ENCODE assay signal across 8 mouse cellular contexts in the genomic region with DNA sequence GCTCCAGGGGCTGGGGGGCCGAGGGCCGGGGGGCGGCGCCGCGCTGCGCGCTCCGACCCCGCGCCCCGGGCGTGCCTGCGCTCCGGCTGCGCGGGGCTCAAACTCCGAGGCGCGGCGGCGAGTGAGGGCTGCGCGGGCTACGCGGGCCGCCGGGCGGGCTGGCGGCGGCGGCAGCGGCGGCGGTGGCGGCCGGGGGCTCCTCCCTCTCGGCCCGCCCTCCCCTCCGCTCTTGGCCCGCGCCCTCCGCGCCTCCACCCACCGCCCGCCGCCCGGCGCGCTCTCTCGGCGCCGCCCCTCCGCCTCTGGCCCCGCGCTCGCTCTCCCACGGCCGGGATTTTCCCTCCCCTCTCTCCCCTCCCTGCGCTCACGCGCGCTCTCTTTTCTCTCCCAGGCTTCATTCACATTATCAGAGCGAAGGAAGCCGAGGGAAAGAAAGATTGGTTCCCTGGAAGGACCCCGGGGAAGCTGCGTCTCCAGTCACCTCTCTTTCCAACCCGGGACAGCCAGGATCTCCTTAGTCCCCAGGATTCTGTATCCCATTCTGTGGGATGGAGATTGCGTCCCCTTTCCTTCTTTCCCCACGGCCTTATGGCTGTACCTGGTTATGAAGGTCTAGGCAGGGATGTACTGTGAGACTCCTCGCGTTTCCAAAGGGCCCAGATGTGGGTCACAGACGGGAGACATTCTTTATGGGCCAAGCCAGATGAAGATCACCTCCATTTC. TPM values are rescaled to one million over a fixed set of nuclear protein-coding genes. Genes with fewer than 3 reads are reported as not detected.
DNase-seq lines count a peak whose midpoint lies in the region; ATAC-seq lines count a peak whose summit lies in the region.

A gene (minus strand): TSS at position 11 of the 723 bp plus-strand sequence.

- no peaks in the 10 kb centered on the region for H3K9me3 ChIP-seq in heart, embryonic 13.5 days
- no peaks in the 10 kb centered on the region for H3K9me3 ChIP-seq in forebrain, embryonic 11.5 days (ENCODE audit: control insufficient read depth, low read length)

- H3K9ac ChIP-seq in heart, embryonic 13.5 days = peak within 1 kb of the TSS; percentile 77
- H3K9ac ChIP-seq in forebrain, embryonic 11.5 days (ENCODE audit: low read length) = peak within 1 kb of the TSS; percentile 86

- H3K27ac ChIP-seq in heart, embryonic 13.5 days (replicated peaks) = no peak within 1 kb of the TSS
- H3K27ac ChIP-seq in forebrain, embryonic 11.5 days (ENCODE audit: low read depth, low read length) = peak within 1 kb of the TSS; percentile 77

- H3K36me3 ChIP-seq in heart, embryonic 13.5 days = no peaks in the 10 kb centered on the region
- H3K36me3 ChIP-seq in forebrain, embryonic 11.5 days (ENCODE audit: control insufficient read depth, insufficient read depth, low read length) = no peaks in the 10 kb centered on the region; the same call in 1 of the 2 replicates

- intact Hi-C loops in heart, postnatal 25 days (cut with DNase I) = no loop called here

- H3K4me1 ChIP-seq in heart, embryonic 13.5 days = peaks cover 23% of the 10 kb centered on the region
- H3K4me1 ChIP-seq in forebrain, embryonic 11.5 days (replicated peaks; ENCODE audit: control insufficient read depth, insufficient read depth, low read length) = peaks cover 19% of the 10 kb centered on the region

- DNase-seq in heart, postnatal 25 days (ENCODE audit: low spot score) = no peak
- DNase-seq in ZHBTc4 (ENCODE audit: low read depth, low spot score) = peak; percentile 67
- DNase-seq in forebrain, embryonic 11.5 days (ENCODE audit: low spot score) = peak; percentile 82
- DNase-seq in kidney, postnatal 36 days = peak; percentile 19 to 47
- DNase-seq in lung, postnatal 4 days = peak; percentile 19 to 41
- peak; percentile 63 for DNase-seq in testis, postnatal 10 days (ENCODE audit: low spot score)
- DNase-seq in urinary bladder, postnatal 4 days (ENCODE audit: low spot score in 2 of 2) = no peak

- under 1% methylated on average over 16 of the region's 73 CpGs for WGBS in heart, embryonic 13.5 days
- under 1% methylated on average over 29 of the region's 73 CpGs for WGBS in forebrain, embryonic 11.5 days

- ATAC-seq in heart, embryonic 13.5 days (ENCODE audit: extremely low read depth, insufficient number of reproducible peaks, low FRiP score, low TSS enrichment) = no peak
- peak; percentile 56 for ATAC-seq in forebrain, embryonic 11.5 days (replicated peaks; ENCODE audit: low FRiP score)

- H3K4me3 ChIP-seq in heart, embryonic 13.5 days = peak within 1 kb of the TSS; percentile 59
- peak within 1 kb of the TSS; percentile 81 for H3K4me3 ChIP-seq in forebrain, embryonic 11.5 days (ENCODE audit: low read depth, low read length)

- peaks cover 100% of the 10 kb centered on the region for H3K27me3 ChIP-seq in heart, embryonic 13.5 days (replicated peaks)
- no peaks in the 10 kb centered on the region; the same call in 1 of the 2 replicates for H3K27me3 ChIP-seq in forebrain, embryonic 11.5 days (ENCODE audit: control insufficient read depth, insufficient read depth, low read length)

- peak within 1 kb of the TSS; percentile 93 for H3K4me2 ChIP-seq in heart, embryonic 13.5 days
- peak within 1 kb of the TSS; percentile 91 for H3K4me2 ChIP-seq in forebrain, embryonic 11.5 days (ENCODE audit: low read depth, low read length, severe bottlenecking)

RNA-seq across cellular contexts. Expression of the gene that starts here (rescaled TPM):
- 0.52 and 0.60 TPM in 2 replicates for polyA plus RNA-seq in heart, embryonic 13.5 days (2015; fragmentation: Nextera tagmentation; extraction: Ambion mirVana)
- total RNA-seq in heart, postnatal 25 days (2021) = under 1 TPM in 1 of 2 experiments, not detected in 1; 0.16 TPM
- polyA plus RNA-seq in forebrain, embryonic 11.5 days (2014; fragmentation: Nextera tagmentation; extraction: Ambion mirVana) = 19.1 and 25.1 TPM in 2 replicates

Comparison
In these comparisons a context has a peak if more than half of its experiments do, and no peak if none do; other contexts are left out.
1. RNA of the gene that starts here (polyA plus RNA-seq): 19.1 to 25.1 TPM in forebrain, embryonic 11.5 days; 0.52 to 0.60 TPM in heart, embryonic 13.5 days; every median in the first group is over 10 times any median in the second.
2. DNase-seq: peak in ZHBTc4 (single experiment), forebrain, embryonic 11.5 days (single experiment), kidney, postnatal 36 days (2 of 2), lung, postnatal 4 days (2 of 2) and testis, postnatal 10 days (single experiment); none in heart, postnatal 25 days (single experiment) and urinary bladder, postnatal 4 days (0 of 2).